Mouse (Mus musculus): ENCODE measurements around the gene Ppp1r3d. TPM values are rescaled to one million over a fixed set of nuclear protein-coding genes. Genes with fewer than 3 reads are reported as not detected.
A peak's percentile ranks its signal among the peaks of the same experiment; 100 is the strongest.

Ppp1r3d gene
- total RNA-seq, 1 experiment from 2014 or later: 3.0 TPM

- ATAC-seq (replicated peaks; ENCODE audit: low read depth, poor library complexity, severe bottlenecking): peak; percentile 71
Measured at GRCm38 (mm10) chr2:178416427-178416826, 2.2 kb upstream of the Ppp1r3d start.

DNA sequence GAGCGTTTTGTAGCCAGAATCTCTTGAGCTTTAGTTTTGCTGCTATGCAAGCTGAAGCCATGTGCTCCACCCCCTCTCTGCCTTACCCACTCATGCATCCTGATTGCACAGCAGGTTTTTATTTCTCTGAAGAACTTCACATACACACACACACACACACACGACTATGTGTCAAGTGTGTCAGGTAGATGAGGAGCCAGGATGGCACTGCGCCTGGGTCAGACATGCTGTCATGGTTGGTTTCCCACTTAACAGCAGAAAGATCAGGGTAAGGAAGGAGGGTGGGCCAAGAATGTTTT is 827 bp upstream of the Ppp1r3d start:
- ATAC-seq (replicated peaks; ENCODE audit: low read depth, poor library complexity, severe bottlenecking): no peak

DNA sequence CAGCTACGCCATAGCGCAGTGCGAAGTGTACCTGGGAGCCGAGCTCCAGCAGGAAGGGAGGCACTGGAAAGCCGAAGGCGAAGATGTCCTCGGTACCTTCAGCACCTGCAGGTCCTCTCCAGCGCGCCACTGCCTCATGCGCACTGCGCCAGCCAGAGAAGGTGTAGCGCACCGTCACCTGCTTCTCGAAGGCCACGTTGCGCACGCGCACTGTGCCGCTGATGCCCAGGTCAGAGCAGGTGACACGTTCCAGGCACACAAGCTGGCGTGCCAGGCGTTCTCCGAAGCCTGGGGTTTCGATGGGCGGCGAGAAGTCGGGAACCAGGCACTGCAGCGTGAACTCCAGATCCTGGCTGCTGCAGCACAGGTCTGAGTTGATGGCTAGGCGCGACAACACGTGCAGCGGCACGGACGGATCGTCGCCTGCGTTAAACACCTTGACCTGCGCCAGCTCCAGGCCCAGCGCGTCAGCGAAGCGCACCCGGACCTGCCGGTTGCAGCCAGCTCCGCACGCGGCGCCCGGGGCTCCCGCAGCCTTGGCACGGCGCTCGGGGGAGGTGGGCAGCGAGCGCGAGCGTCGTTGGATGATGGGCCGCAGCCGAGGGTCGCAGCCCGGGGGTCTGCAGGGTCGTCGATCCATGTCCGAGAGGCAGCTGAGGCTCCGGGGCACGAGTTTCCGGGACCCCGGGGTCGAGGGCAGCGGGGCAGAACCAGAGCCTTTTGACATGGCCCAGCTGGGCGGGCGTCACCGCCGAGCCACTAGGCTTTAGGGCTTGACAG is 601 bp downstream of the Ppp1r3d start:
- no peak for ATAC-seq (replicated peaks; ENCODE audit: low read depth, poor library complexity, severe bottlenecking)

- ATAC-seq (replicated peaks; ENCODE audit: low read depth, poor library complexity, severe bottlenecking): no peak
Measured at GRCm38 (mm10) chr2:178413081-178413480, 1.2 kb downstream of the Ppp1r3d start.

- no peak for ATAC-seq (replicated peaks; ENCODE audit: low read depth, poor library complexity, severe bottlenecking)
Measured at GRCm38 (mm10) chr2:178412598-178412997, 1.7 kb downstream of the Ppp1r3d start.

DNA sequence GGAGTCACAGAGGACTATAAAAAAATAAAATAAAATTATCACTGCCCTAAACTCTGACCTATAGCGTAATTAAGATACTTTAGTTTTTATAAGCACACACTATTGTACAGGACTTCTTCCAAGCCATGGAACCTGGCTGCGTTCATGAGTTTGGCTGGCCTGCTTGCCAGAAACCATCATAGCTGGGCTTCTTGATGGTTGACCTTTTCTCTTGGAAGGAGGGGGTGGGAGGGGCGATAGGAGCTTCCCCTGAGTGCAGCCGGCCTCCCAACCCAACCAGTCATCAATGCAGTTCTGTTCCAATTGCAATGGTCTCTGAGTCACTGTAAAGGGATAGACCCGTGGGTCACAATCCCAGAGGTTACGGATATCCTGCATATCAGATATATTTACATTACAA is 4.0 kb downstream of the Ppp1r3d start:
- no peak for ATAC-seq (replicated peaks; ENCODE audit: low read depth, poor library complexity, severe bottlenecking)

DNA sequence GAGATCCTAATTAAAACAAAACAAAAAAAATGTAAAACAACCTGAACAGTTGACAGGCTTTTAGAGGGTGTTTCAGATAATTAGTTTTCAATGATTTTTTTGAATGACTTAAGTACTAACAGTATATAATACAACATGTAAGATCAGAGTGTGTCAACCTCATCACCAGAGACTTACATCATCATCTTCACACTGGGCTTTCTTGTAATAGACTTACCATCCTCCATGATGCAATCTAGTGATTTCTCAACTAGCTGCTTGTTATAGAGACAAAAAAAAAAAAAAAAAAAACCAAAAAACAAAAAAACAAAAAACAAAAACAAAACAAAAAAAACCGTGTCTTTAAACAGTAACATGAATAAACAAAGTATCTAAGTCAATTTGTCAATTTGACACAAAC is 5.2 kb downstream of the Ppp1r3d start:
- ATAC-seq (replicated peaks; ENCODE audit: low read depth, poor library complexity, severe bottlenecking): no peak

DNA sequence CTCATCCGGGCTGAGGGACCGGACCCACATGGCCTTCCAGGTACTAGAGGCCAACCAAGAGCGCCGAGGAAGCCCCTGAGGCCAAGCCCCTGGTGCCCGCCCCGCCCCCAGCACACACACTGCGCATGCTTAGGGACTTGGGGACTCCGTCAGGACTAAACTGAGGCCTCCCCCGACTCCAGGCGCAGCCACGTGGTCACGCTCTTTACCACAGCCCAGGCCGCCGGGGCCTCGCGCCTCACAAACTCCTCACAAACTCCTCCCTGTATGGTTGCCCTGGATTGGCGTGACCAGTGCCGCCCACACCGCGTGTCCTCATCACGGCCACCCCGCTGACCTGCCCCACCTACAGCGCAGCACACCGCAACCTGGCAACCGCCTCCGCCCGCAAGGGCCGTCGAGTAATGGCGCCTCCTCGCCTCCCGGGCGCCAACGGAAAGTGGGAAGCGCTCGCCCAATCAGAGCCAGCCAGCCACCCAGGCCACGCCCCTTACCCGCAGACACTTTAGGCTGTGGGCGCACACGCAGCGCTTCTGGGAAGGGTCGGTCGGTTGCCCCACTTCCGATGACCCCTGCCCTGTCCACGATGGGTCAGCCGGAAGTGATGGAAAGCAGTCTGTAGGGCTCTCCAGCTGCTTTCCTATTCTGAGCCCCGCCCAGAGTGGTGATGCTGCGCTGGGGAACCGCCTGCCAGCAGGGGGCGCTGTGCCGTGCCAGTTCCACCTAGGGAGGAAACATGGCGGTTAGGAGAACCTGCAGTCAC is 7.0 kb downstream of the Ppp1r3d start, which contains the start of gene Sycp2:
Gene Sycp2 (minus strand): TSS at position 633 of the 763 bp plus-strand sequence.
- peak; percentile 25; the same call in 1 of the 2 replicates for ATAC-seq (replicated peaks; ENCODE audit: low read depth, poor library complexity, severe bottlenecking)

Other genes with a start within 250 kb of the Ppp1r3d start
- gene Sycp2, start 6.8 kb downstream of the Ppp1r3d start, total RNA-seq (2017): not detected in 2 replicates
- 1.6 and 5.1 TPM in 2 replicates for gene Fam217b, start 52 bp upstream of the Ppp1r3d start, total RNA-seq (2017)
- gene Cdh26, start 16.1 kb upstream of the Ppp1r3d start, total RNA-seq (2017): not detected in 2 replicates

All from common myeloid progenitor, adult 5-6 weeks (primary cell).